Mouse (Mus musculus) retina, embryonic 14.5 days (tissue): ENCODE measurements at regions not wholly inside any gene's neighbourhood (a gene's known extent, or its start where the extent isn't known, plus 50 kb on each side); places are given as distances from the start of the nearest gene placed in this dataset.

ENCODE experiments used
- DNase-seq: peaks from one replicate; pipeline ENCODE4 v3.0.0-alpha.2; 2015; ENCODE audit warnings: low spot score

- DNase-seq = no peak
Observed at GRCm38 (mm10) chr9:79111326-79111725, 496.0 kb downstream of the Cd109 start.

GRCm38 (mm10) chr9:79140970-79141369 is 525.6 kb downstream of the Cd109 start:
- no peak for DNase-seq

GRCm38 (mm10) chr9:79146004-79146403 is 530.7 kb downstream of the Cd109 start:
- DNase-seq = no peak

GRCm38 (mm10) chr9:79165596-79165995 is 550.2 kb downstream of the Cd109 start:
- no peak for DNase-seq

- DNase-seq = no peak
Observed at GRCm38 (mm10) chr9:79173036-79173435, 545.6 kb downstream of the Col12a1 start.

- DNase-seq = no peak
Observed at GRCm38 (mm10) chr9:79179954-79180353, 538.7 kb downstream of the Col12a1 start.

GRCm38 (mm10) chr9:79195420-79195819 is 523.2 kb downstream of the Col12a1 start:
- no peak for DNase-seq

- no peak for DNase-seq
Observed at GRCm38 (mm10) chr9:79201755-79202154, 516.9 kb downstream of the Col12a1 start.

GRCm38 (mm10) chr9:79213364-79213763 is 505.3 kb downstream of the Col12a1 start:
- no peak for DNase-seq

- DNase-seq = no peak
Observed at GRCm38 (mm10) chr9:79215986-79216385, 502.6 kb downstream of the Col12a1 start.

- no peak for DNase-seq
Observed at GRCm38 (mm10) chr9:79216432-79216831, 502.2 kb downstream of the Col12a1 start.

GRCm38 (mm10) chr9:79233081-79233480 is 485.6 kb downstream of the Col12a1 start:
- no peak for DNase-seq

GRCm38 (mm10) chr9:79233751-79234150 is 484.9 kb downstream of the Col12a1 start:
- DNase-seq = no peak

GRCm38 (mm10) chr9:79269646-79270213 is 448.9 kb downstream of the Col12a1 start:
- peak; percentile 31 for DNase-seq

- no peak for DNase-seq
Observed at GRCm38 (mm10) chr9:79270256-79270655, 448.4 kb downstream of the Col12a1 start.

GRCm38 (mm10) chr9:79287849-79288248 is 430.8 kb downstream of the Col12a1 start:
- no peak for DNase-seq

- no peak for DNase-seq
Observed at GRCm38 (mm10) chr9:79295306-79295705, 423.3 kb downstream of the Col12a1 start.

GRCm38 (mm10) chr9:79301580-79301979 is 417.1 kb downstream of the Col12a1 start:
- no peak for DNase-seq

GRCm38 (mm10) chr9:79310591-79310990 is 408.0 kb downstream of the Col12a1 start:
- DNase-seq = no peak

- DNase-seq = no peak
Observed at GRCm38 (mm10) chr9:79317411-79317810, 401.2 kb downstream of the Col12a1 start.

- DNase-seq = no peak
Observed at GRCm38 (mm10) chr9:79346371-79347096, 372.1 kb downstream of the Col12a1 start.

GRCm38 (mm10) chr9:79392020-79392419 is 326.6 kb downstream of the Col12a1 start:
- no peak for DNase-seq

GRCm38 (mm10) chr9:79414989-79415388 is 303.6 kb downstream of the Col12a1 start:
- DNase-seq = no peak

- no peak for DNase-seq
Observed at GRCm38 (mm10) chr9:79430417-79430816, 288.2 kb downstream of the Col12a1 start.
